ENCODE assay signal across 31 mouse cellular contexts in genomic region chr10:60626086-60626485, GRCm38 (mm10).
"Had no signal": no experiment of that assay in that cellular context is flagged by ENCODE, and none has a peak within 500 bp of the region (broad histone marks: within the 10 kb centered on the region; RNA-seq: fewer than 3 reads in every experiment).

No protein-coding gene starts in this region.

- ATAC-seq: liver, embryonic 12.5 days; liver, postnatal 0 days; lung, postnatal 0 days; midbrain, embryonic 13.5 days; midbrain, embryonic 15.5 days; midbrain, embryonic 16.5 days had no signal

- H3K9me3 ChIP-seq: liver, embryonic 12.5 days; liver, embryonic 13.5 days; liver, embryonic 15.5 days; lung, embryonic 15.5 days; midbrain, embryonic 15.5 days had no signal

- H3K36me3 ChIP-seq: limb, embryonic 10.5 days; limb, embryonic 12.5 days; limb, embryonic 13.5 days; liver, embryonic 12.5 days; liver, embryonic 13.5 days; liver, embryonic 15.5 days; lung, embryonic 15.5 days; midbrain, embryonic 10.5 days; midbrain, embryonic 12.5 days; midbrain, embryonic 15.5 days had no signal

- H3K4me2 ChIP-seq: limb, embryonic 12.5 days; limb, embryonic 13.5 days; limb, embryonic 15.5 days; liver, embryonic 11.5 days; liver, embryonic 12.5 days; liver, embryonic 13.5 days; liver, embryonic 15.5 days; lung, embryonic 14.5 days; lung, embryonic 15.5 days; midbrain, embryonic 12.5 days; midbrain, embryonic 13.5 days; midbrain, embryonic 15.5 days had no signal

- DNase-seq: left cerebral cortex, postnatal 4 days; liver; liver, embryonic 13.5 days; liver, postnatal 0 days; lung, adult 18-20 months; lung, adult 2 months; lung, embryonic 14.5 days; lung, postnatal 10 days; lung, postnatal 14 days; lung, postnatal 36 days; lung, postnatal 4 days; midbrain, embryonic 14.5 days had no signal

- H3K4me3 ChIP-seq: left cerebral cortex, adult 2 months; limb, embryonic 10.5 days; limb, embryonic 12.5 days; limb, embryonic 13.5 days; limb, embryonic 15.5 days; liver, embryonic 12.5 days; liver, embryonic 13.5 days; liver, embryonic 15.5 days; lung, embryonic 15.5 days; megakaryocyte, embryonic 14.5 days; midbrain, embryonic 10.5 days; midbrain, embryonic 12.5 days; midbrain, embryonic 13.5 days; midbrain, embryonic 15.5 days; myocyte had no signal

- H3K9ac ChIP-seq: limb, embryonic 12.5 days; limb, embryonic 13.5 days; limb, embryonic 15.5 days; liver, embryonic 12.5 days; liver, embryonic 13.5 days; liver, embryonic 14.5 days; liver, embryonic 15.5 days; liver, postnatal 0 days; lung, embryonic 14.5 days; lung, embryonic 15.5 days; midbrain, embryonic 12.5 days; midbrain, embryonic 13.5 days; midbrain, embryonic 15.5 days had no signal

- H3K4me1 ChIP-seq: limb, embryonic 13.5 days; liver, embryonic 12.5 days; liver, embryonic 13.5 days; liver, embryonic 15.5 days; lung, embryonic 15.5 days; megakaryocyte, embryonic 14.5 days had no signal

- H3K27me3 ChIP-seq: liver, embryonic 12.5 days; liver, embryonic 13.5 days; liver, embryonic 15.5 days; lung, embryonic 15.5 days; midbrain, embryonic 13.5 days; midbrain, embryonic 15.5 days had no signal

- H3K27ac ChIP-seq: left cerebral cortex, adult 2 months; limb, embryonic 10.5 days; limb, embryonic 12.5 days; limb, embryonic 13.5 days; limb, embryonic 15.5 days; liver, embryonic 12.5 days; liver, embryonic 13.5 days; liver, embryonic 14.5 days; liver, embryonic 15.5 days; lung, embryonic 15.5 days; macrophage; midbrain, embryonic 10.5 days; midbrain, embryonic 12.5 days; midbrain, embryonic 13.5 days; midbrain, embryonic 15.5 days had no signal
